Mouse (Mus musculus): Measurements from ENCODE around the gene Vav2. TPM values are rescaled to one million over a fixed set of nuclear protein-coding genes. Genes with fewer than 3 reads are reported as not detected.

Vav2 gene
- total RNA-seq, 2 experiments from 2014 or later = 5.6 to 8.9 TPM

- DNase-seq = no peak
Measured at GRCm38 (mm10) chr2:27408194-27408593, 18.6 kb downstream of the Vav2 start.

DNA sequence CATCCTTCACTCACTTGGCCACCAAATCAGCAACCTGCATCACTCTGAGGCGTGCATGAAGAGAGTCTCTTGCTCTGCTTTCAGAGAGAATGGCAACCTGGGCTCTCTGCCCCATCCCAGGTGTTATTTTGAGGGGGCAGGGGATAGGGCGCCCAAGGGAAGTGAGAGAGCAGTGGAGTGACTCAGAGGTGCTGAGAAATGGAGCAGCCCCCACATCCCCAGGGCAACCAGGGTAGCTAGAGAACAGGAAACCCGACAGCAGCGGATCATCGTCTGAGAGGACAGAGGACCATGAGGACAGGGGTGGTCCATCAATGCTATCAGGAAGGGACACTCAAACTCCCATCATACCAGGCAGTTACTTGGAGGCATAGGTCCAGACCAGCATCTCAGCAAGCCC is 19.9 kb downstream of the Vav2 start:
- no peak for DNase-seq

DNA sequence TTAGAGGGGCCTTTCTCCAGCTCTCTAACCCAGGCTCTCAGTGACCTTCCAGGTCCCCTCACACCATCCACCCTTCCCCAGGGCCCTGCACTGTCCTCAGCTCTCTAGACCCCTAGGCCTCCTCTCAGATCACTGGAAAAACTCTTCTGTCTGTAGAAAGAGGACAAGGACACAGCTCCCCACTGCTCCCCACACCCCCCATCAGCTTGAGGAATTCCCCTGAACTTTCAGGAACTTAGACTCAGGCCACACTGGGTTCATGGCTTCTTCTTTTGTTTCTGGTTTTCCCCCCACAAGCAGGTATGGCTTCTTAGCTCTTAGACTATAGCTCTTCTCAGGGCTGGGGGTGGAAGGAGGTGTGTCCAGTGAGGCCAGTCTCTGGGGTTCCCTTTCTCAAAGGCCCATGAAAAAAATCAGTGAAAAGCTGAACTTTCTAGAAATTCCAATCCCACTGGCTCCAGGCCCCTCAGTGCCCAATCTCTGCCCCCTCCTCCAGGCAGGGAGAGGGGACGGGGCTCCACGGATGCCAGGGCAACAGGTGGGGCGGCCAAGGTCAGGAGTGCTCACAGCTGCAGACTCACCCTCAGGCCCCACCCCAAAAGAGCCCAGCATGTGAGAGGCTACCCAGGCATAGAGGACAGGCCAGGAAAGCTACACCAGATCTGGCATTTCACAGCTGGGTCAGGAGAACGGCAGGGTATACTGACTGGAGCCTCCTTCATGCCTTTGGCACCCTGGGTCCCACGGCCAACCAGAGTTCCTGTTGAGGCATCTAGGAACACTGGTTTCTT is 21.5 kb downstream of the Vav2 start:
- no peak for DNase-seq

DNA sequence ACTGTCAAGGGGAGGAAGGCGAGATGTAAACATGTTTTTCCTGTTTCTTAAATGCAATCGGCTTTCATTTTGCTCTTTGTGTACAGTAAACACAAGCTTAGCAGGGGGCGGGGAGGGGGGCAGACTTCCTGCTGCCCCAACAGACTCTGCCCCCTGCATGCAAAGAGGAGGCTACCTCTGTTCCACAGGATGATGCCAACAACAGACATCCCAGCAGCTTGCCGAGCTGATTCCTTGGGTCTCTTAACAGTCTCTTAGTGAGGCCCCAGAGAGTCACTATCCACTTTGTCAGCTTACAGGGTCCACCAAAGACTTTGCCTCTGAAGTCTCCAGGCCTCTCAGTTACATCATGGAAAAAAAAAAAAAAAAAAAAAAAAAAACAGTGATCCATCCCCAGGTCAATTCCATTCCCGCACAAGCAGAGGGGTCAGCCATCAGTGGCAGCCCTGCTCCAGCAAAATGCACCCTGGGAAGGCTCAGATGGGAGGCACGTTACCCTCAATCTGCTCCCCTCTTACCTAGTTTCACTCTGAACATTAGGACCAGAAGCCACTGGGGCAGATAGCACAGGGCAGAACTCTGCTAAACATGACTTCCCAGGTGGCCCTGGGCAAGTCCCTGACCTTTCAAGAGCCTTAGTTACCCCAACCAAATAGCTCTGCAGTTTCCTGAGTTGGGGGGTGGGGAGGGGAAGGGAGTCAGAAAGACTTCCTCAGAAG is 22.3 kb downstream of the Vav2 start:
- DNase-seq = no peak

DNA sequence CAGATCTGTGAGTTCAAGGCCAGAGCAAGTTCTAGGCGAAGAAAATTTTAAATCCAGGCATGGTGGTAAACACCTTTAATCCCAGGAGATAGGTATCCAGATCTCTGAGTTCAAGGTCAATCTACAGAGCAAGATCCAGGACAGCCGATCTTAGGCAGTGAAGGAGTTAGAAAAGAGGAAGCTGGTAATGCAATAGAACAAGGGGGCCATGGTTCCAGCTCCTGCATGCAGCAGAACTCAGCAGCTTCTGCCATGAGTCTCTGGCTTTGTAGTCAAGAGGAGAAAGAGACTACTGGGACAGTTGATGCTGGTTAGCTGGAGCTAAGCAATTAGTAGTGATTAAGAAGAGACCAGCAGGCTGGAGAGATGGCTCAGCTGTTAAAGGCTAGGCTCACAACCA is 25.3 kb downstream of the Vav2 start:
- DNase-seq = no peak

GRCm38 (mm10) chr2:27400083-27400482 is 26.8 kb downstream of the Vav2 start:
- no peak for DNase-seq

- no peak for DNase-seq
Measured at GRCm38 (mm10) chr2:27396656-27397440, 30.0 kb downstream of the Vav2 start.

DNA sequence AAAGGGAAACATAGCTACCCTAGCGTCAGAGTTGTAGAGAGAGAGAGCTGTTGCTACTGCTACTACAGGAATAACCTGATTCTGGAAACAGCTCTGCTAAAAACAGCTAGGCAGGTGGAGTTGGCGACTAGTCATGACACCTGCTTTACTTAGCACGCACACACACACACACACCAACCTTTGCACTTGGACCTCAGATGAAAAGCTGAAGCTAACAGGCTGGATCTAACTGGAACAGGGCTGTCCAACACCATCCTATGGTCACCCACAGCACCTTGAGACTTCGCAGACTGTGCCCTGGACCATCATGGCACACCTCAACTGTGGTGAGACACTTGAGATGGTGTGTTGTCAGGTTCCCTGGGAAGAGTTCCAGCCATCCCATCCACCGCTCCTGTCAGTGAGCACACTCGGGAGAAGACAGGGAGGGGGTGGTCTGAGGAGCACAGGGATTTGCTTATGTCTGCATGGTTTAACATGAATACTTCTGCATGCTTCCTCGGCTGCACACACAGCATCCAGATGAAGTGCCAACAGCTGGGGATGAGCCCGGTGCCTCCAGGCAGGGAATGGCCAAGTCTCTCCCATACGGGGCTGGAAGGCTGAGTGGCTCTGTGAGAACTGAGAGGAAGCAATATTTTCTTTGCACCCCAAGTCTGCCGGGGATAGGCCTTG is 32.5 kb downstream of the Vav2 start:
- no peak for DNase-seq

GRCm38 (mm10) chr2:27392278-27392677 is 34.6 kb downstream of the Vav2 start:
- DNase-seq = no peak

DNA sequence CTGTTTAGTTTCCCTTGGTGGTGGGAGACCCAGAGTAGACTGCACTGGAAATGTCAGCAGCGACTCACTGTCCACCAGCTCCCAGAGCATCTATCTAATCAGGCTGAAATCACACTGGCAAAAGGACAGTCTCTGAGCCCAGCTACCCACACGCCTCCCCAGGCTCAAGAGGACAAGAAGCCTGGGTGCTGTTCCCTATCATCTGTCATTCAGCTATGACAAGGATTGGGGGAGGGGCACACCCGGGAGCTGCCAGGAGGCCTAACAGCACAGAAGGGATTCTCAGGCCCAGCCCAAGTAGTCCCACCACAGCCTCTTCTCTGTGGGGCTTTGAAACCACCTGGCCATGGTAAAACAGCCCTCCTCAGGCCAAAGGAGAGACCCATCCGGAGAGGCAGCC is 36.1 kb downstream of the Vav2 start:
- no peak for DNase-seq

DNA sequence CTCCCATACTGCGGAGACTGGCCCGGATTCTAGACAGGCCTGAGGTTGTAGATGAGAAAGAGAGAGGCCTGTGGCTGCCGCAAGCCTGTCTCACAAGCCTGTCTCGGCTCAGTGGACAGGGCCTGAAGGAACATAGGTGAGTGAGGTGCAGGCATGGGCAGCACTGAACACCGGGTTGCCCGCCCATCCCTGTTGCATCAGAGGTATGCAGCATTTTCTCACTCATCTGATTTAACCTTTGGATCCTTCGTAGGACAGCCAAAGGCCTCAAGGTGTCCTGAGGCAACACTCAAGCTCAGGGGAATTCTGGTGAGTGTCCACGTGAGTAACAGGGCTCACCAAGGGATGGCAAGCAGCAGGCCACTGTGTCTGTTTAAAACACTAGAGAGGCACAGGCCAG is 36.5 kb downstream of the Vav2 start:
- DNase-seq = no peak

DNA sequence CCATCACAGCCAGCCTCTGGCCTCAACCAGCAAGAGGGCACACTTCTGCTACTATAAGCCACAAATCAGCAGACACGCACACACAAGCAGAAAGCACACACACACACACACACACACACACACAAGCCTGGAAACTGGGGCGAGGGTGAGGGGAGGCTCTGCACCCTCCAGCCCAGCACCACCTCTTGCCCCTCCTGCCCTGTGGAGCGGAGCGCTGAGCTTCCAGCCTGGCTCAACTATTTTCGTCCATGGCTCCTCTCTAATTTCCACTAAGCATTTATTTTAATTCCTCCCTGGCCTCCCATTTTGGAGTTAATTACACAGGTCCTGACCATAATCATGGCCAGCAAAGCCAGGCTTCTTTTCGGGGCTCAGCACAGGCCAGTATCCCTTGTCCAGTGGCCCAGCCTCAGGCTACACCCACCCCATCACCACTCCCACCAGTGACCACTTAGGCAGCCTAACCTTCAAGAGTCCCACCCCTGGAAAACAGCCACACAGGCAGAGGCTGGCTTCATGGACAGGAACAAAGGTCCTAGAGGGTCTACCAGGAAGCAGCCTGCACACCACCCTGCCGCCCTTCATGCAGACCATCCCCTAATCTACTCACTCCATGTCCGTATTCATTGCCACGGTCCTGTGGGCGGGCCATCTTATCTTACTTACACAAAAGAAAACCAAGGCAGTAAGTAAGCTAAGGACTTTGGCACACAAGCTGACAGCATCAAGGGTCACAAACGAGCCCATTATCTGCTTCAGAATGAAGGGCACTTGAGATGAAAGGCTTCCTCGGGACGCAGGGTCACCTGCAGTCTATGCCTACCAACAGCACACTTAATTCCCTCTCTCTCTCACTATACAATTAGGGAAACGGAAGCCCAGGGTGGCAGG is 37.3 kb downstream of the Vav2 start:
- no peak for DNase-seq

- DNase-seq = no peak
Measured at GRCm38 (mm10) chr2:27387209-27387608, 39.6 kb downstream of the Vav2 start.

GRCm38 (mm10) chr2:27381698-27382097 is 45.1 kb downstream of the Vav2 start:
- DNase-seq = peak; percentile 17

DNA sequence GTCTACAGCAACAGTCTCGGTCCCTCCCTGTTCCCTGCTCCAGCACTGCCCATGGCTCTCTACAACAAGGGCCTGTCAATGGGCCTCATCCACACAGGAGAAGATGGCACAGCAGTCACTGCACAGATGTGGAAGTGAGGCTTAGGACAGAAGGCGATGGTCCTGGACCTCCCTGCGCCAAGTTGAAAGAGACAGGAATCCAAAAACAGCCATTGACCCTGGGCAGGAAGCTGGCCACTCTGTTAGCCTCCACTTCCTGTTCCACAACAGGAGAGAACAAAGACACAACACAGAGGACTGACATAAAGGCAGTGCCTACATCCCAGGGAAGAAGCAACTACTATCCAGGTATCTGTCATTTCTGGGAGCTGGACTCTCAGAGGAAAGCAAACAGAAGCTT is 45.6 kb downstream of the Vav2 start:
- DNase-seq = no peak

DNA sequence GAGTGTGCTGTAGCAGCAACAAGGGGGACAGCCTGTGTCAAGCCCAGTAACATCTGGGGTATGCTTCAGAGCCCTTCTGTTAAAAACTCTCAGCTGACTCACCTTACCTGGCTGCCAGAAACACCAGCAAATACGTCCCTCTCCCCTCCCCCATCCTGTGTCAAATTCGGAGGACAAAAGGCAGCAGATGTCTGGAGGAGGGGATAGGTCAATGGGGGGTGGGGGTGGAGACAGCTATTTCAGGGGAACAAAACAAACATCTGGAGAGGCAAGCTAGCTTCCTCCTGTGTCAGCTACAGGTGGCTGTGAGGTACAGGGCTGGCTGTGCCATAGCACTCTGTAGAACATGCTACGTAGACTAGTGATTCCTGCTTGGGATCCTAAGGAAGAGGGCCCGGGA is 49.0 kb downstream of the Vav2 start:
- DNase-seq = no peak

DNA sequence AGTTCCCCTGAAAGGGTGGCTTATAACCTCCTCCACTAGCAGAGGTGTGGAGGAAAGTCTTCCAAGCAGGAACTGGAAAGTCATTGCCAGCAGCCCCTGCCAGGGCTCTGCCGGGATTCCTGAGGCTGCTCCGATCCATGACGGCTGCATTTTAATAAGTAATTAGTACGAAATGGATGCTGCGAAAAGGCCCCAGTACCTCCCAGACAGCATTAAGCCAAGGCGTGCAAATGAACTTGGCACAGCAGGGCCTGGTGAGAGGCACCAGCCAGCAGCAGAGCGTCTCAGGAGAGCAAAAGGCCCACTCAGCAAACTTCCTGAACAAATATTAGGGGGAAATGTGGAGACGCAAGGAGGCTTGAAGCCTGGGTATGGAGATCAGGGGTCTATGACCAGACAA is 49.7 kb downstream of the Vav2 start:
- DNase-seq = no peak

DNA sequence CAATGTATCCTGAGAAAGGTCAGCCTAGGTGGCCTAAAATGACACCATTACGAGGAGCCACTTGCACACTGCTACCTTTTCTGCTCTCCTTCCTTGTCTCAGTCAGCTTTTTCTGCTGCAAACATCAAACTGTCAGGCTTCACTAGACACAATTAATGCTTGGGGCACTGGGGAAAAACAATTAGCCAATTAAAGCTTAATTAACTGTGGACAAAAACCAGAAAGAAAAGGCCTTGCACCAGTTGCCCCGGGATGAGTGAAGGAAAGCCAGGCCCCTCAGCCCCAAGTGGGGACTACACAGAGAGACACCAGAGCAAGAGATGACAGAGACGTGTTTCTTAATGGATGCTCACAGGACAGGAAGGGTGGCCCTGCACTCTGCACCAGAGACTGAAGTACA is 51.7 kb downstream of the Vav2 start:
- DNase-seq = no peak

DNA sequence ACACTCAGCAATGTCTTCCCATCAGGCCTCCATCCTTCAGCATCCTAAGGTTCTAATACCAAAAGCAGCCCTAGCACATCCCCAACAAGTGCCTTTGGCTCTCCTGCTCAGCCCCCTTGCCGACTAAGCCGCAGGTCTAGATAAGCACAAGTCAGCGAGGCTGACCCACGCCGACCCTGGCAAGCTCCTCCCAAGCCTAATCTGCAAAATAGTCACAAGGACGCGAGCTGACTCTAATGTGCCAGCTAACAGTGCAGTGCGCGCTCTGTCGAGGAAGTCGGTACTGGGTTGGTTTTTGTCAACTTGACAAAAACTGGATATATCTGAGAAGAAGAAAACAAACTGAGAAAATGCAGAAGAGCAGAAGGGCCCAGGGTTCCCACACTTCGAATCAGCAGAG is 53.5 kb downstream of the Vav2 start:
- DNase-seq = no peak

GRCm38 (mm10) chr2:27371450-27371849 is 55.4 kb downstream of the Vav2 start:
- no peak for DNase-seq

DNA sequence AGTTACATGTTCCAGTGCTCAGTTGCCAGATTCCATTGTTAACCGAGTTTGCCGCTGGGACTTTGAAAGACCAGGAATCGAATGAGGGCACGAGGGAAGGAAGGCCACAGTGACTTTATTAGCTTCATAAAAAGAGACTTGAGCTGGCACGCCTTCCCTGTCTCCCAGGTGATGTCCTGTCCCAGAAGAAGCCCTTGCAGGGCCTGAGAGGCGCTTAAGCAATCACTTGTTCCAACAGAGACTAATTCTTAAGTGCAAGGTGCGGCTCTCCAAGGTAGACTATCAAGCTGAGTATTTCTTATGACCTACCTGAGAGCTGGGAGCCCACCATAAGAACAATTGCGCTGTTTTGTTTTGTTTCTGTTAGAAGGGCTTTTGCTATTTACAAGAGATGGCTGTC is 57.9 kb downstream of the Vav2 start:
- no peak for DNase-seq

- DNase-seq = no peak
Measured at GRCm38 (mm10) chr2:27365296-27365695, 61.5 kb downstream of the Vav2 start.

Data from gastrocnemius, postnatal 10 days (tissue).